8 mouse cellular contexts compared by ENCODE assay signal in genomic region chr10:21995661-21996308, GRCm38 (mm10).
A peak's percentile ranks its signal among the peaks of the same experiment; 100 is the strongest.
DNase-seq lines count a peak whose midpoint lies in the region; ATAC-seq and TF ChIP-seq lines count a peak whose summit lies in the region.

No protein-coding gene starts in this region.

- 46% methylated on average over 11 of the region's 11 CpGs for WGBS in bone marrow, adult 2 months
- WGBS in heart, postnatal 0 days: 32% methylated on average over 11 of the region's 11 CpGs
- 25% methylated on average over 11 of the region's 11 CpGs for WGBS in lung, adult 2 months
- WGBS in olfactory bulb, adult 2 months: 49% methylated on average over 11 of the region's 11 CpGs

- TF ChIP-seq CTCF in bone marrow, adult 2 months (IDR thresholded peaks at IDR 0.05; ENCODE audit: control insufficient read depth, insufficient read depth, low read length): peak; percentile 75
- peak; percentile 76 for TF ChIP-seq CTCF in heart, postnatal 0 days (IDR thresholded peaks at IDR 0.05; ENCODE audit: low read depth)
- TF ChIP-seq CTCF in lung, adult 2 months (IDR thresholded peaks at IDR 0.05; ENCODE audit: insufficient read depth, low read length): peak; percentile 74
- peak; percentile 58 for TF ChIP-seq CTCF in olfactory bulb, adult 2 months (IDR thresholded peaks at IDR 0.05; ENCODE audit: insufficient read depth, low read depth, low read length)

- DNase-seq in CD4-positive, CD25-positive, alpha-beta regulatory T cell, adult 2 months (ENCODE audit: low read depth, low spot score): peak; percentile 89
- DNase-seq in heart, postnatal 0 days (ENCODE audit: low spot score): peak; percentile 75
- DNase-seq in kidney, postnatal 4 days: peak; percentile 92 to 93
- DNase-seq in lung, adult 2 months: peak; percentile 80
- DNase-seq in thymus, postnatal 36 days: peak; percentile 77 to 83

- no peak for ATAC-seq in heart, postnatal 0 days (ENCODE audit: insufficient read depth, low read depth)

- no peaks in the 10 kb centered on the region for H3K4me1 ChIP-seq in bone marrow, adult 2 months (ENCODE audit: control insufficient read depth, insufficient read depth, low read length)
- H3K4me1 ChIP-seq in erythroblast, embryonic 14.5 days (ENCODE audit: control insufficient read depth): peaks cover 17% of the 10 kb centered on the region
- no peaks in the 10 kb centered on the region for H3K4me1 ChIP-seq in heart, postnatal 0 days (ENCODE audit: control insufficient read depth, insufficient read depth)
- H3K4me1 ChIP-seq in lung, adult 2 months (ENCODE audit: control insufficient read depth, insufficient read depth, low read length): peaks cover 3% of the 10 kb centered on the region; the same call in 1 of the 2 replicates
- H3K4me1 ChIP-seq in olfactory bulb, adult 2 months (ENCODE audit: control insufficient read depth, insufficient read depth, low read length): peaks cover 18% of the 10 kb centered on the region

- TF ChIP-seq EP300 in heart, postnatal 0 days (IDR thresholded peaks at IDR 0.05; ENCODE audit: low read depth): no peak

- H3K36me3 ChIP-seq in erythroblast, embryonic 14.5 days (ENCODE audit: control insufficient read depth): peaks cover 2% of the 10 kb centered on the region; the same call in 1 of the 2 replicates
- H3K36me3 ChIP-seq in heart, postnatal 0 days (replicated peaks; ENCODE audit: control insufficient read depth, insufficient read depth, low read length): peaks cover 39% of the 10 kb centered on the region

- TF ChIP-seq POLR2A in bone marrow, adult 2 months (IDR thresholded peaks at IDR 0.05; ENCODE audit: borderline replicate concordance, control insufficient read depth, low read depth, low read length): no peak
- no peak for TF ChIP-seq POLR2A in lung, adult 2 months (IDR thresholded peaks at IDR 0.05; ENCODE audit: borderline replicate concordance, extremely low read depth, low read depth, low read length)
- no peak for TF ChIP-seq POLR2A in olfactory bulb, adult 2 months (IDR thresholded peaks at IDR 0.05; ENCODE audit: insufficient read depth, low read depth, low read length)

- no peak overlapping the region for H3K27ac ChIP-seq in bone marrow, adult 2 months (ENCODE audit: control insufficient read depth, insufficient read depth, low read depth, low read length, poor library complexity)
- no peak overlapping the region for H3K27ac ChIP-seq in heart, postnatal 0 days (ENCODE audit: low read depth)
- H3K27ac ChIP-seq in olfactory bulb, adult 2 months (ENCODE audit: insufficient read depth, low read depth, low read length): no peak overlapping the region

- H3K9ac ChIP-seq in heart, postnatal 0 days (replicated peaks; ENCODE audit: low read depth, low read length): peak overlapping the region; percentile 56

- H3K9me3 ChIP-seq in erythroblast, embryonic 14.5 days (ENCODE audit: control insufficient read depth, low read length): peaks cover 3% of the 10 kb centered on the region; the same call in 1 of the 2 replicates
- no peaks in the 10 kb centered on the region for H3K9me3 ChIP-seq in heart, postnatal 0 days (replicated peaks; ENCODE audit: control insufficient read depth, low read length)

- H3K4me3 ChIP-seq in bone marrow, adult 2 months (replicated peaks; ENCODE audit: control insufficient read depth, low read depth, low read length): peak overlapping the region; percentile 24
- peak overlapping the region; percentile 71 for H3K4me3 ChIP-seq in erythroblast, embryonic 14.5 days (replicated peaks)
- peak overlapping the region; percentile 81 for H3K4me3 ChIP-seq in heart, postnatal 0 days (ENCODE audit: low read depth, low read length)
- H3K4me3 ChIP-seq in lung, adult 2 months (replicated peaks; ENCODE audit: extremely low read depth, low read depth, low read length): peak overlapping the region; percentile 63
- peak overlapping the region; percentile 27 for H3K4me3 ChIP-seq in olfactory bulb, adult 2 months (ENCODE audit: insufficient read depth, low read depth, low read length)

- H3K27me3 ChIP-seq in erythroblast, embryonic 14.5 days (ENCODE audit: control insufficient read depth): peaks cover 41% of the 10 kb centered on the region
- peaks cover 4% of the 10 kb centered on the region; the same call in 1 of the 2 replicates for H3K27me3 ChIP-seq in heart, postnatal 0 days (ENCODE audit: control insufficient read depth, insufficient read depth, low read length)

- peak overlapping the region; percentile 93 for H3K4me2 ChIP-seq in heart, postnatal 0 days (ENCODE audit: low read depth, low read length)

Comparison
In these comparisons a context has a peak if more than half of its experiments do, and no peak if none do; other contexts are left out.
1. H3K4me3 ChIP-seq: peak in every context shown above with its lines; median percentile 81 in heart, postnatal 0 days; 71 in erythroblast, embryonic 14.5 days; 63 in lung, adult 2 months; 27 in olfactory bulb, adult 2 months; 24 in bone marrow, adult 2 months.